Mouse (Mus musculus): ENCODE results near the gene Lpcat4.

DNA sequence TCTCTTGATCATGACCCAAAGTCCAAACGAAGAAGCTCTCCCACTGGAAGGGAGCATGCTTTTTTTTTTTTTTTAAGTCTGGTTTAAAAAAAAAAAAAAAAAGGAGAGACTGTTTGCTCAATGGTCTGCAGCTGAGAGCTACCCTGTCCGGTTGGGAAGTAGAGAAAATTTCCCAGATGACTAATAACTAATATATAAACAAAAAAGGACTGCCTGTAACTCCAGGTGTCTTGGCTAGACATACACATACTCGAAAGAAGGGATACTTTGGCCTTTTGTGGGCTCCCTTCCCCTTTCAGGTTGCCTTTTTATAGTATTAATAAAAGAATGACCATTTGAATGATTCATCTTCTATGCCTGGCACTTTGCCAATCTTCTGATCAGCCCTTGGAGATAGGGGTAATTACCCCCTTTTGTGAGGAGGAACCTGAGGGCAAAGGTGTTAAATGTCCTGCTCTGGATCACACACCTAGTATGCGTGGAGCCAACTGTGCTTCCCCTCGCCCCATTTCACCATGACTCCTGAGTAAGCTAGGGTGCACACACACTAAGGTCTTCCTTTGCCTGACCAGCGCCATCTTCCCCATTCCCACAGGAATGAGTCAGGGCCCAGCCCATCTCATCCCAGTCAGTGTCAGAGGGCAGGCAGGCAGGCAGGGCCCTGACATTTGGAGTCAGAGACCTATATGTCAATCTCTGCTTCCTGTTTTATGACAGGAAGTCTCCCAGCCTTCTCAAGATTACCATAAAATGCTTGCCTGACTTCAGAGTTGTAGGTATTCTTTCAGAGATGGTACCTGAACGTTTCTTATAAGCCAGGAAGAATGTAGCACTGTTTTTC is 15.6 kb downstream of the Lpcat4 start:
- no peak for TF ChIP-seq GATA1 (IDR thresholded peaks at IDR 0.05; ENCODE audit: borderline replicate concordance, low read length)
- no peak for TF ChIP-seq FLI1 (IDR thresholded peaks at IDR 0.05; ENCODE audit: low read length)
